8 mouse cellular contexts compared by ENCODE assay signal in genomic region chr13:107207354-107208181, GRCm38 (mm10).
DNase-seq lines count a peak whose midpoint lies in the region; ATAC-seq and TF ChIP-seq lines count a peak whose summit lies in the region.

No protein-coding gene starts in this region.

- TF ChIP-seq CTCF in gastrocnemius, adult 2 months (IDR thresholded peaks at IDR 0.05) = no peak

- H3K27me3 ChIP-seq in midbrain, embryonic 13.5 days = peaks cover 9% of the 10 kb centered on the region; the same call in 1 of the 2 replicates
- H3K27me3 ChIP-seq in stomach, embryonic 16.5 days (ENCODE audit: control insufficient read depth, insufficient read depth, low read length) = no peaks in the 10 kb centered on the region

- DNase-seq in ZHBTc4 (ENCODE audit: low read depth, low spot score) = peak; percentile 54
- DNase-seq in cerebellum, postnatal 36 days = peak; percentile 18 to 38
- DNase-seq in gastrocnemius, adult 2 months = peak; percentile 31
- DNase-seq in induced T-regulatory cell, adult 2 months (ENCODE audit: low read depth) = peak; percentile 4
- peak; percentile 66 to 80 for DNase-seq in left cerebral cortex, adult 18-20 months (ENCODE audit: low spot score in 2 of 2)
- DNase-seq in T-cell, adult 2 months (ENCODE audit: low spot score) = no peak

- peak overlapping the region; percentile 53; the same call in 1 of the 2 replicates for H3K9ac ChIP-seq in midbrain, embryonic 13.5 days (replicated peaks)
- H3K9ac ChIP-seq in stomach, embryonic 16.5 days (ENCODE audit: low read length) = 0 out of 2 replicates have a peak overlapping the region, but pooled peaks have one; percentile 16

- ATAC-seq in midbrain, embryonic 13.5 days = peak; percentile 97
- ATAC-seq in stomach, embryonic 16.5 days (ENCODE audit: insufficient read depth, low FRiP score) = peak; percentile 86

- H3K36me3 ChIP-seq in midbrain, embryonic 13.5 days = no peaks in the 10 kb centered on the region
- no peaks in the 10 kb centered on the region for H3K36me3 ChIP-seq in stomach, embryonic 16.5 days (ENCODE audit: control insufficient read depth, insufficient read depth, low read length)

- H3K27ac ChIP-seq in gastrocnemius, adult 2 months = no peak overlapping the region
- peak overlapping the region; percentile 51; the same call in 1 of the 2 replicates for H3K27ac ChIP-seq in midbrain, embryonic 13.5 days
- H3K27ac ChIP-seq in stomach, embryonic 16.5 days (ENCODE audit: low read length) = no peak overlapping the region

- H3K9me3 ChIP-seq in midbrain, embryonic 13.5 days = no peaks in the 10 kb centered on the region
- H3K9me3 ChIP-seq in stomach, embryonic 16.5 days (replicated peaks; ENCODE audit: control insufficient read depth, low read length) = no peaks in the 10 kb centered on the region

- H3K4me2 ChIP-seq in midbrain, embryonic 13.5 days (replicated peaks) = peak overlapping the region; percentile 56
- peak overlapping the region; percentile 56 for H3K4me2 ChIP-seq in stomach, embryonic 16.5 days (ENCODE audit: low read depth, low read length)

- peak overlapping the region; percentile 49 for H3K4me3 ChIP-seq in gastrocnemius, adult 2 months
- H3K4me3 ChIP-seq in midbrain, embryonic 13.5 days (replicated peaks) = peak overlapping the region; percentile 37
- H3K4me3 ChIP-seq in stomach, embryonic 16.5 days (replicated peaks; ENCODE audit: low read length) = peak overlapping the region; percentile 38

- intact Hi-C loops in gastrocnemius, adult 2 months (cut with DNase I) = no loop called here

- H3K4me1 ChIP-seq in midbrain, embryonic 13.5 days (replicated peaks) = peaks cover 14% of the 10 kb centered on the region
- 0 out of 2 replicates have a peak, but pooled peaks cover 4% of the 10 kb centered on the region for H3K4me1 ChIP-seq in stomach, embryonic 16.5 days (ENCODE audit: control insufficient read depth, insufficient read depth, low read length)

- WGBS in midbrain, embryonic 13.5 days = 27% methylated on average over 20 of the region's 20 CpGs
- WGBS in stomach, embryonic 16.5 days = 36% methylated on average over 20 of the region's 20 CpGs
